Mouse (Mus musculus): ENCODE results near the gene Rpl36al.
"Not testable (repeated sequence)": the region's sequence is repeated elsewhere in the genome, so short reads cannot be mapped to it uniquely, and the experiment has no call there.

The Rpl36al gene

DNA sequence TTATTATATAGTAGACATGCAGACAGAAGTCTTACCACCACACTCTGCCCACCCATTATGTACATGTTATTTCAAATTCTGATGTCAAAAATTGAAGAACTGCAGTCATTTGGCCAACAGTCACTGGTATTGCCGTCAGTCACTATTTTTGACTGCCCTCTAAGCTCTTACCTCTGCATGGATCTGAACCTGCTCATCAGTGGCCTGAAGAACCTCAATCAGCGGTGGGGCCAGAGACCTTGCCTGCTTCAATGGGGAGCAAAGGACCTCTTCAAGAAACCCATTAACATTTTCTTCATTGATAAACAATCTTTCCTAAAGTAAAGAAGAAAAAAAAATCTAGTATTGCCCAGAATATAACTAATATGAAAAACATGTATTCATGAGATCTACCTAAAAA lies 8.8 kb upstream of the Rpl36al start:
- DNase-seq = no peak

DNA sequence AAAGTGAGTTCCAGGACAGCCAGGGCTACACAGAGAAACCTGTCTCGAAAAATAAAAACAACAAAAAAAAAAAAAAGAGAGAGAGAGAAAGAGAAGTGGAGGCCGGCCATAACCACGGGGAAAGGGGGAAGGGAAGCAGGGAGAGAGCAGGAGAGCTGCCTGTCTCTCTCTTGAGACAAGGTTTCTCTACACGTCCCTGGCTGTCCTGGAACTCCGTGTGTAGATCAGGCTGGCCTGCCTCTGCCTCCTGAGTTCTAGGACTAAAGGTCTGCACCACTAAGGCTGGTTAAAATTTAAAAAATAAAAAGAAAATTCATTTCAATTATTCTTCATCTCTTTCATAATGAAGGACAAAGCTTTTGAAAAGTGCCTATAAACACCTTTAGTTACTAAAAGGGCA lies 7.5 kb upstream of the Rpl36al start:
- no peak for DNase-seq

DNA sequence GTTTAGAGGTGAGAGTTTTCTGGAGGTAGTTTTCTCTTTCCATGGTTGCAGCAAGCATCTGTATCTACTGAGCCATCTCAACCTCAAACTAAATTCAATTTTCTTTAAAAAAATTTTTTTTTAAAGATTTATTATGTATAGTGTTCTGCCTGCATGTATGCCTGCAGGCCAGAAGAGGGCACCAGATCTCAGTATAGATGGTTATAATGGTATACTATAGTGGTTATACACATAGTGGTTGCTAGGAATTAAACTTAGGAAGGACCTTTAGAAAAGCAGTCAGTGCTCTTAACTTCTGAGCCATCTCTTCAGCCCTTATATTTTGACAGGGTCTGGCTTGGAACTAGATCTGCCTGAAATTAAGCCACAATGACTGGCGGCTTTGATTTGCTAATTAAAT lies 6.6 kb upstream of the Rpl36al start:
- DNase-seq = no peak

DNA sequence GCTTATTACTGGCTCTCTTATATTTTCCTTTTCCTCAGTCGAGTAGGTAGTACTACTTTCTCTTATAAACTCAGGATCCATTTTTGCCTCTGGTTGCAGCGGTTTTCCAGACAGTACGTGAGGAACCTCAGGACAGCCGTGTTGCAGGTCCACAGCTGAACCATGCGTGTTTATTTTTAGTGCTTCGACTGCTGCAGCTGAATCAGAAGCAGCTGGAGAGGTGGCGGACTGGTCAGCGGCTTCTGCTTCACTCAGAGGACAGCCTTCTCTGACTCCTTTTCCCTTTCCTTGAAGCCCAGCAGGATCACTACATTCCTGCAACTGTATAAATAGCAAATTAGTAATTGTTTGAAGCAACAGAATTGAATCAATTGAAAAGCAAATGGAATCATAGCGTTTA lies 6.2 kb upstream of the Rpl36al start:
- no peak for DNase-seq

DNA sequence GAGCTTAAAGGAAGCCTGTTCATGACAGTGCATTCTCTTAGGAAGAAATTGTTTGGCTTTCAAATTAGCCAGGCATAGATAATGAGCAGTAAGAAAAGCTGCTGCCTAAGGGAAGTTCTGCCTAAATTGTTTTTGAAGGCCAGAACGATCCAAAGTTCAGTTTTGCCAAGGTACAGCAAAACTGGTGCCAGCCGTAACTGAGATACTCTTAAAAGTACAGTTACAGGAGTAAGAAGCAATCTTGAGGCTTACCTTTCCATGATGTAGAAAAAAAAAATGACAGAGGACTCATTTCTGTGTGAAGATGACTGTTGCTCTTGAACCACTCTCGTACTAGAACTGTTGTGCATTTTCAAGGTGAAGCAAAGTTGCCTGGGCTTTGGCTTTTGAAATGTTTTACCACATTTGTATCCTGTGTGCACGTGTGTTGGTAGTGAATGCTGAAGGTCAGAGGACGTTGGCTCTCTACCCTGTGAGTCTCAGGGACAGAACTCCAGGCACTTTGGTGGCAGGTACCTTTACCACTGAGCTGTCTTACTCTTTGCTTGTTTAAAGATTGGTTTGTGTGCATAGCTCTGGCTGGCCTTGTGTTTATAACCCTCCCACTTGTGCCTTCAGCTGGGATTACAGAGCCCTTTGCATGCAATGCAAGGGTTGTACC lies 3.1 kb upstream of the Rpl36al start:
- no peak for DNase-seq

DNA sequence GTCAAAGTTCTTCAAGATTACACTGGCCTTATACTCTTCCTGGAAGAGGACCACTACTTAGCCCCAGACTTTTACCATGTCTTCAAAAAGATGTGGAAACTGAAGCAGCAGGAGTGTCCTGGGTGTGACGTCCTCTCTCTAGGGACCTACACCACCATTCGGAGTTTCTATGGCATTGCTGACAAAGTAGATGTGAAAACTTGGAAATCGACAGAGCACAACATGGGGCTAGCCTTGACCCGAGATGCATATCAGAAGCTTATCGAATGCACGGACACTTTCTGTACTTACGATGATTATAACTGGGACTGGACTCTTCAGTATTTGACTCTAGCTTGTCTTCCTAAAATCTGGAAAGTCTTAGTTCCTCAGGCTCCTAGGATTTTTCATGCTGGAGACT lies 1.5 kb upstream of the Rpl36al start:
- no peak for DNase-seq

DNA sequence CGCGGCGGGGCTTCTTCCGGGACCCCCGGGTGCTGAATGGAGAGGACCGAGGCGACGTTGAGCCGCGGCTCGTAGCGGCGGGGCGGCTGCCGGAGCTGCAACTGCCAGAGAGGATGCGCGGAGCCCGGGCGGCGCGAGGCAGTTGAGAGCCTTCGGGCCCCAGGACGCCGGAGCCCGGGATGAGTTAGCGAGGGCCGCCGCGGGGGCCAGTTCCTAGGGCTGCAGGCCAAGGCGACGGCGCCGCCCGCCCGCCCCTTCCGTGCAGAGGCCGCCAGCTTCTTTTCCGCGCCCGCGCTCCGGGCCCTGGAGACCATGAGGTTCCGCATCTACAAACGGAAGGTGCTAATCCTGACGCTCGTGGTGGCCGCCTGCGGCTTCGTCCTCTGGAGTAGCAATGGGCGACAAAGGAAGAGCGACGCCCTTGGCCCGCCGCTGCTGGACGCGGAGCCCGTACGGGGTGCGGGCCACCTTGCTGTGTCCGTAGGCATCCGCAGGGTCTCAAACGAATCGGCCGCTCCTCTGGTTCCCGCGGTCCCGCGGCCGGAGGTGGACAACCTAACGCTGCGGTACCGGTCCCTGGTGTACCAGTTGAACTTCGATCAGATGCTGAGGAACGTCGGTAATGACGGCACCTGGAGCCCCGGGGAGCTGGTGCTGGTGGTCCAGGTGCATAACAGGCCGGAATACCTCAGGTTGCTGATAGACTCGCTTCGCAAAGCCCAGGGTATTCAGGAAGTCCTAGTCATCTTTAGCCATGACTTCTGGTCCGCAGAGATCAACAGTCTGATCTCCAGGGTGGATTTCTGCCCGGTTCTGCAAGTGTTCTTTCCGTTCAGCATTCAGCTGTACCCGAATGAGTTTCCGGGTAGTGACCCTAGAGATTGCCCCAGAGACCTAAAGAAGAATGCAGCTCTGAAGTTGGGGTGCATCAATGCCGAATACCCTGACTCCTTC lies 736 bp upstream of the Rpl36al start:
- peak; percentile 66 for DNase-seq

DNA sequence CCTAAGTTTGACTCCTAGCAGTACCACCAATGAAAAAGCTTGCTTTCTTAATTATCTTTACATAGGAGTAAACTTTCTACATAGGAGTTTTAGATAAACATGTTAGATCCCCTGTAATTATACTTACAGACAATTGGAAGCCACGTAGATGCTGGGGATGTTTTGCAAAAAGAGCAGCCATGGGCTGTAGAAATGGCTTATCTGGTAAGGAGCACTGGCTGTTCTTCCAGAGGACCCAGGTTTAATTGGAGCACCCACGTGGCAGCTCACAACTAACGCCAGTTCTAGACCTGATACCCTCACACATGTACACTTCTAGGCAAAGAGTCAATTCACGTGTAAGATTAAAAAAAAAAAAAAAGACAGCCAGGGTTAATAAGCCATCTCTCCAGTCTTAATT lies 2.1 kb downstream of the Rpl36al start:
- DNase-seq = no peak

DNA sequence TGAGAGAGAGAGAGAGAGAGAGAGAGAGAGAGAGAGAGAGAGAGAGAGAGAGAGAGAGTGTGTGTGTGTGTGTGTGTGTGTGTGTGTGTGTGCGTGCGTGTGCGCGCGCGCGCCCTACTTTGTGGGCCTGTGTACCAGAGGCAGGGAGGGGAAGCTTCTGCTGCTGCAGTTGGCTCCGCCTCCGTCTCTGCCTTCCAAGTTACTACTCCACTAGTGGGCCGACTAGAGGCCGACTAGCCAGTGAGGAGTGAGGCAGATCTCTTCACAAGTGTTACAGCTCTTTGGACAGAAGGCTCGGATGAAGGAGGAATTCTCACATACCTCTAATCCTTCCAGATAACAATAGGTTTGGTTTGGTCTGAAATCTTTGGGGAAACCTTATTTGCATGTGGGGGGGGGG lies 4.5 kb downstream of the Rpl36al start:
- DNase-seq = no peak

DNA sequence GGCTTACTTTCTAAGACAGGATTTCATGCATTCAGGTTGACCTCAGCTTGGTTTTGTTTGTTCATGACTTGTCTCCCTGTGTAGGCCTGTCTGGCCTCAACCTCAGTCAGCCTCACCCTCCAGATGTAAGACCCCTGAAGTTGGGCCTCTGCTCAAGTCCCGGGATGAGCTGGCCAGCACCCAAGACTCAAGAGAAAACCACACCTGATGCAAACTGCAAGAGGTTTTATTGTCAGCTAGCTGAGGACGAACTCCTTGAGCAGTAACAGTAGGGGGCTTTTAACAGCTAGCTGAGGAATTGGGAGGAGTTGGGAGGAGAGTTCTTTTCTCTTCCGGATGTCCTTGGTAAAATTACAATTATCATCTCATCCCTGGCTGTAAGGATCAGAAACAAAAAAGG lies 6.4 kb downstream of the Rpl36al start:
- DNase-seq = no peak

DNA sequence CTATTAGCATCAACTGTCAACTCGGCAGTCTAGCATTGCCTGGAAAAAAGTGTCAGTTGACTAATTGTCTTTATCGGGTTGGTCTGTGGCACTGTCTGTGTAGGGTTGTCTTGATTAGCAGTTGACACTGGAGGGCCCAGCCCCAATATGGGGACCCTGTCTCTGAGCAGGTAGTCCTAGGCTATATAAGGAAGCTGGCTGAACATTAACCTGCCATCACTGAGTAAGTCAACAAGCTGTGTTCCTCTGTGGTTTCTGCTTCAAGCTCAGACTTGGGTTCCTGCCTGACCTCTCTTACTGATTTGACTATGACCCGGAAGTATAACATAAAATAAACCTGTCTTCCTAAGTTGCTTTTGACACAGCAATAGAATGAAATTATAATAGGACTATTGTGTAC lies 7.9 kb downstream of the Rpl36al start:
- DNase-seq = no peak

DNA sequence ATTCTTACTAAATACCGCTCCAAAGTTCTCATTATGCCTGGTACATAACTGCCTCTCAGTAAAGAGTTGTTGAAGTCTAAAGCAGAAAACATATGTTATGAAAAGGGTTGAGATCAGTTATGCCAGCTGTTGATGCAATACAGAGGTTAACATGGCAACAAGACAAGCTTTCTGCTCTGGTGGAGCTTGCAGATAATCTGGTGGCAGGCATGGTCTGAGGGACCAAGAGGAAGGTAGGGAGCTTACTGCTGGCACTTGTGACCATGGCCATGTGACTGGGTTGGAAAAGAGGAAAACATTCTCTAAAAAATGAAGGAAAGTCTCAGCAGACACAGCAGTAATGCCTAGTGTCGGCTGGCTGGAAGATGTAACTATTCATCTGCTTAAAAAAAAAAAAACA lies 12.6 kb downstream of the Rpl36al start:
- DNase-seq = no peak

DNA sequence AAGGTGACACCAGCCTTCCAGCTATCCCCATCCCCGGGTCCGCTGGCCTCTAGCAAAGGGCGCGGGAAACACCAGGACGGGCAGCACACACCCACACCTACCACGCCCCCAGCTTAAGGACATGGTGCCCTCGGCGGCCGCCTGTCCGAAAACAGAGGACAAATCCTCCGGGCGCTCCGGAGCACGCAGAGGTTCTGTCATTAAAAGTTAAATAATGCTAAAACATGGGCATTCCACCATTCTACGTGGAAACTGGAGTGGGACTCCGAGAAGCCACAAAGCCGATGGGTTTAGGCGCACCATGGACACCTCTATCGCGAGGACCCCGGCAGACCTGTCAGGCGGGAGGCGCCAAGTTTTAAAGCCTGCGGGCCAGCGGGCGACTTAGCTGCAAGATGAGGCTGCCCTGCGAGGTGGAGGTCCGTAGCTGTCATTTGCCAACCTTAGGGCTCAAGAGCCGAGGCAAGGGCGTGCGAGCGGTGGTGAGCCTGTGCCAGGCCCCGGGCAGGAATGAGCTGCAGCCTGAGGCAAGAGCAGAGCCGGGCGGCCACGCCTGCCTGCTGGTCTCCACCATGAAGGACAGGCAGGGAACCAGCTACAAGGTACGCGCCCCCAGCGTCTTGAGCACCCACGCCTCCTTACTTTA lies 15.3 kb downstream of the Rpl36al start, which contains the start of gene Lrr1:
Gene Lrr1 (plus strand): TSS at position 354 of the 646 bp plus-strand sequence.
- DNase-seq = peak; percentile 92

DNA sequence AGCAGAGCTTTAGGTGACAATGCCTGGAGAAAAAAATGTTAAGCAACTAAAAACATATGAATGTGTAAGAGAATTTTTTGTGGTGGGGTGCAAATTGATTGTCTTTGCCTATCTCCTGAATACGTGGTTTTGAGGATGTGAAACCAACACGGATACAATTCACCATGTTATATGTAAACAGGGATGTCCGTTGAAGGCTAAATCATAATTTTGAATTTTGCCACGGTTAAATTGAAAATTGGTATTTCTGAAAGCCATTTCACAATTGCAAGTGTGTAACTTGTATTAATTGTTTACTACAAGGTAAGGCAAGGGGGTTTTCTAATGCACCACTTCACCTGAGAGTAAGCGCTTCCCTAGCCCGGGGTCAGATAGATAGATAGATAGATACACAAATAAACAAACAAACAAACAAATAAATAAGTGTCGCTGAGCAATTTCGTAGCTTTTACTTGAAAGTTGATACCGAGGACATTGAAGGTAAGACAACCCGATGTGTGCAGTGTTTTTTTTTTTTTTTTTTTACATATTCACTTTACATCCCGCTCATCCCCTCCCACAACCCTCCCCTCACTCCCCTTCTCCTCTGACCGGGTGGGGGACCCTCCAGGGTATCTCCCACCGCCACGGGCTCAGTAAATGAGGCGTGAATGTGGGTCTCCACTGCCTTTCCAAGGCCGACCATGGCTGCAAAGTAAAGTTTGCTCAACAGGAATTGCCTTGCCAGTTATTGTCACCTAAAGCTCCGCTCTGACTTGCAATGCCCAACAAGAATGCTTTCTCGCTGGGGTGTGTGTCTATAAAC lies 16.0 kb downstream of the Rpl36al start:
- no peak for DNase-seq

DNA sequence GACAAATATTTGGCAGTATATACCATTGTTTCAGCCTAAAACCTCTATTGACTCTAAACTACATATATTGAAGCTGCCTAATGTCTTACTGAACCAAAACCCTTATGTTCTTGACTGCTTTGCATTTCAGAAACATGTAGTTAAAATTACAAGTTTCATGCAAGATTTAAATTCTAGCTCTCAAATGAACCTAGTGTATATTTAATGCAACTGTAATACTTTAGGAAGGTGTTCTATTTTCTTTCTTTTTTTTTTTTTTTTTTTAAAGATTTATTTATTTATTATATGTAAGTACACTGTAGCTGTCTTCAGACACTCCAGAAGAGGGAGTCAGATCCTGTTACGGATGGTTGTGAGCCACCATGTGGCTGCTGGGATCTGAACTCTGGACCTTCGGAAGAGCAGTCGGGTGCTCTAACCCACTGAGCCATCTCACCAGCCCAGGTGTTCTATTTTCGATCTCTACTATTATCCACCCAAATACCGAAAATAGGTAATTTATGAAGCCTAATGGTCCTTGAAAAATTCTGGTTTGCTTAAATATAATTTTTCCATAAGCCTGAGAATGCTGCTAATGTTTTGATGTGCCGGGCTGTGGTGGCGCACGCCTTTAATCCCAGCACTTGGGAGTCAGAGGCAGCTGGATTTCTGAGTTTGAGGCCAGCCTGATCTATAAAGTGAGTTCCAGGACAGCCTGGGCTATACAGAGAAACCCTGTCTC lies 16.9 kb downstream of the Rpl36al start:
- not testable (repeated sequence) for DNase-seq

DNA sequence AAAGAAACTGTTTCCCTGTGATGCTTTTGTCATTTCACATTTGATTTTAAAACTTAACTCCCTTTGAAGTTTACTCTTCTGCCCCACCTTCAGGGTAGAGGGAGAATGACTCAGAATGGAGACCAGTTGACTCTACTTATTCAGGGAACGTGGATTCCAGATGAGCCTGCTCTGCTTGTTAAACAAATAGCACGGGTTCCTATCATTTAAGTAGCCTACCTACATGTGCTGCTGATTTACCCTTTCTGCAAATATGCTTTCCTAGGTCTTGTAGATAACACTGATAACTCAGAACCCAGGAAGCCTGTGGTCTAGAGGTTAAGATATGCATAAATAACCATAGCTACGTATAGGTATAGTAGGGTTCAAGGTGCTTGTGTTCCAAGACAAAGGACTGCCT lies 19.0 kb downstream of the Rpl36al start:
- no peak for DNase-seq

DNA sequence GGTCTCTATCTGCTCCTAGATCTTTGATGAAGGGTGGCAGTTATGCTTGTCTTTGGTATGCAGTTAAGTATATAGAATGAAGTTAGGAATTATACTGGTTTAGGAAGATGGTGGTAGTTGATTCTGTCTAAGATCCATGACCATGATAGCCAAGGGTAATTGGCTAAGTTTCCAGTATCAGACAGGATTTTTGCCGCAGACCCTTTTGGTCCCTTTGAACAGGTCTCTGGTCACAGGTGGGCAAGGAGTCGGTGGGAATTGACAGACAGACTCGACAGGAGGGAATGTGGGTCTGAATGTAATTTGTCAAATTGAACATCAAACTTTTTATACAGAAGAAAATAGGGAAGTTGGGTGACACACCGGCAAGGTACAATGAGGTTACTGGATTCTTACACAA lies 20.3 kb downstream of the Rpl36al start:
- not testable (repeated sequence) for DNase-seq

DNA sequence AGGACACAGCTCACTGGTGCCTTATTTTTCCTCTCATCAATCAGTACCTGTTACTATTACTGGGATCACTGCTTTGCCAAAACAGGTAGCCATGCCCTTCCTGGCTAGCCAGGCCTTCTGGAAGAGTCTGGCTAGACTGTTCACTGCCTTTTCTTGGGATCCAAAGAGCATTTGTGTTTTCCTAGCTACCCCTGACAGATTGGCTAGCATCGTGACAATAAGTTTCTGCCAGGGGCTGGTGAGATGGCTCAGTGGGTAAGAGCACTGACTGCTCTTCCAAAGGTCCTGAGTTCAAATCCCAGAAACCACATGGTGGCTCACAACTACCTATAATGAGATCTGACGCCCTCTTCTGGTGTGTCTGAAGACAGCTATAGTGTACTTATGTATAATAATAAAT lies 23.2 kb downstream of the Rpl36al start:
- DNase-seq = not testable (repeated sequence)

DNA sequence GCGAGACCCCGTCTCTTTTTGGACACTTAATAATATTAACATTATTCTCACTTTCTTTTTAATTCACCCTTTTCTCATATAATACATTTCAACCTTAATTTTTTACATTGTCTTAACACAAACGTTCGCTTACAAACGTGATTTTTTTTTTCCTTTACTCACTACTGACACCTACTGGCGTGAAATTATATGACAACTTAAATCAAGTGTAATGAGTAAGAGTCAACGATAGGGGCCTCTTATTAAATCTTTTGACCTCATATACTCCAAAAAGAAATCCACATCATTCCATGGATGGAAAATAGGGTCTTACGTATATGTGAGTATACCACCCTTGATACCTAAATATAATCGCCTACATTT lies 24.3 kb downstream of the Rpl36al start:
- DNase-seq = peak; percentile 63

DNA sequence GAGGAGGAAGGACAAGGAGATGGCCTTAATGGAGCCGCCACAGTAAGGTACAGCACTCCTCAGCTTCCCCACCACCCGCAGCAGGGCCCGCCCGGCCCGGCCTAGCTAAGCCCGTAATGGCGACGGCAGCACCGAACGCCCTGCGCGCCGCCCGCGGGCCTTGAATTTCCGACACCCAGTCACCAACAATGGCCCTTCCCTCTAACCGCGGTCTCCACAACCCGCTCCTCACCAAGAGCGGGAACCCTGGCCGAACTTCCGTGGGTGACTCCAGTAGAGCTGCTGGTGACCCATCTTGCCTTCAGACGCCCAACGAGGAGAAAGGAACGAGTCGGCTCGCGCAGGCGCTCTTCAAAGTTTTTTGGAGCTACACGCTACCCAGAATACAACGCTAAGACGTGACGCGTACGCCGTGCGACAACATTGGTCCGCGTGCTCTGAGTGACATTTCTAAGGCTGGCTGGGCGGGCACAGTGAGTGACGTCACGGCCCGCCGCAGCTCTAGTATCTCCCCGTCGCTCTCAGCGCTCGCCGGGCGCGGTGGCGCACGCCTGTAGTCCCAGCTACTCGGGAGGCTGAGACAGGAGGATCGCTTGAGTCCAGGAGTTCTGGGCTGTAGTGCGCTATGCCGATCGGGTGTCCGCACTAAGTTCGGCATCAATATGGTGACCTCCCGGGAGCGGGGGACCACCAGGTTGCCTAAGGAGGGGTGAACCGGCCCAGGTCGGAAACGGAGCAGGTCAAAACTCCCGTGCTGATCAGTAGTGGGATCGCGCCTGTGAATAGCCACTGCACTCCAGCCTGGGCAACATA lies 24.9 kb downstream of the Rpl36al start, which contains the start of gene Rps29:
Gene Rps29 (minus strand): TSS at position 422 of the 813 bp plus-strand sequence.
- peak; percentile 99 for DNase-seq

DNA sequence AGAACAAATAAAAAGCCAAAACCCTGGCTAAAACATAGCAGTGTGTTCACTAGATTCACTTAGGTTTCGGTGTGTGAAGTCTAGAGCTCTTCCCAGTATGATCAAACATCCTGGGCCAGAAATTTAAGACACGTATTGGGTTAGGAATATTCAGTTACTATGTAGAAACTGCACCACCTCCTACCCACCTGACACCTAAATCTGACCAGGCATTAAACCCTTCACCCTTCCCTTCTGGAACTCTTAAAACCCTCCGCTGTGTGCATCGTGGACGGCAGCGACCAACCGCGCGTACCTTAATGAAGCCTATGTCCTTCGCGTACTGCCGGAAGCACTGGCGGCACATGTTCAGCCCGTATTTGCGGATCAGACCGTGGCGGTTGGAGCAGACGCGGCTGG lies 25.5 kb downstream of the Rpl36al start:
- DNase-seq = no peak
